Mouse (Mus musculus) hindbrain, embryonic 16.5 days (tissue): ENCODE data around the gene Pde7b. TPM values are rescaled to one million over a fixed set of nuclear protein-coding genes. Genes with fewer than 3 reads are reported as not detected.

Experiments
- ATAC-seq: fragments of 200-750 bp; cut with Nextera tagmentation; 2 replicates; pipeline ENCODE4 v1.8.0; 2017; ENCODE audit warnings: moderate TSS enrichment, moderate library complexity
- H3K27ac ChIP-seq: fragments of 300-500 bp; sonication (generic); 2 replicates; pipeline ENCODE4 v1.5.1; 2014; ENCODE audit warnings: low read depth, mild to moderate bottlenecking, control low read depth, low read length, moderate library complexity
- H3K27me3 ChIP-seq: fragments of 300-500 bp; sonication (generic); replicated peaks from 2 replicates; pipeline ENCODE4 v1.6.1; 2014; ENCODE audit warnings: low read length; ENCODE audit not compliant: control insufficient read depth, insufficient read depth
- H3K36me3 ChIP-seq: fragments of 300-500 bp; sonication (generic); 2 replicates; pipeline ENCODE4 v1.6.1; 2014; ENCODE audit warnings: mild to moderate bottlenecking, low read length, moderate library complexity, mixed read lengths; ENCODE audit not compliant: control insufficient read depth, insufficient read depth
- H3K4me1 ChIP-seq: fragments of 300-500 bp; sonication (generic); 2 replicates; pipeline ENCODE4 v1.6.1; 2014; ENCODE audit warnings: low read depth, low read length; ENCODE audit not compliant: control insufficient read depth, insufficient read depth
- H3K4me2 ChIP-seq: fragments of 300-500 bp; sonication (generic); 2 replicates; pipeline ENCODE4 v1.6.1; 2014; ENCODE audit warnings: mild to moderate bottlenecking, low read length, control low read depth, moderate library complexity
- H3K4me3 ChIP-seq: fragments of 300-500 bp; sonication (generic); 2 replicates; pipeline ENCODE4 v1.5.1; 2014; ENCODE audit warnings: mild to moderate bottlenecking, low read length, control low read depth, moderate library complexity
- H3K9ac ChIP-seq: fragments of 300-500 bp; sonication (generic); 2 replicates; pipeline ENCODE4 v1.6.1; 2014; ENCODE audit warnings: low read depth, mild to moderate bottlenecking, control low read depth, low read length, moderate library complexity
- H3K9me3 ChIP-seq: fragments of 300-500 bp; sonication (generic); 2 replicates; pipeline ENCODE4 v1.6.1; 2014; ENCODE audit warnings: mild to moderate bottlenecking, low read length, moderate library complexity; ENCODE audit not compliant: control insufficient read depth
- WGBS: fragments of 180-500 bp; shearing (Covaris S2); extraction: QIAGEN DNeasy Blood & Tissue Kit; methylation state at CpG from one replicate; pipeline ENCODE4 v1.1.7; 2014; 5-methylcytosine and 5-hydroxymethylcytosine counted together
- polyA plus RNA-seq: library from polyadenylated mRNA; unstranded; fragments of >200 nt; fragmentation: Nextera tagmentation; extraction: Ambion mirVana; gene quantifications from 2 replicates; pipeline ENCODE4 v1.2.1, GENCODE M21; 2015

Gene Pde7b
- polyA plus RNA-seq, 1 experiment from 2014 or later, result 2.8 TPM

DNA sequence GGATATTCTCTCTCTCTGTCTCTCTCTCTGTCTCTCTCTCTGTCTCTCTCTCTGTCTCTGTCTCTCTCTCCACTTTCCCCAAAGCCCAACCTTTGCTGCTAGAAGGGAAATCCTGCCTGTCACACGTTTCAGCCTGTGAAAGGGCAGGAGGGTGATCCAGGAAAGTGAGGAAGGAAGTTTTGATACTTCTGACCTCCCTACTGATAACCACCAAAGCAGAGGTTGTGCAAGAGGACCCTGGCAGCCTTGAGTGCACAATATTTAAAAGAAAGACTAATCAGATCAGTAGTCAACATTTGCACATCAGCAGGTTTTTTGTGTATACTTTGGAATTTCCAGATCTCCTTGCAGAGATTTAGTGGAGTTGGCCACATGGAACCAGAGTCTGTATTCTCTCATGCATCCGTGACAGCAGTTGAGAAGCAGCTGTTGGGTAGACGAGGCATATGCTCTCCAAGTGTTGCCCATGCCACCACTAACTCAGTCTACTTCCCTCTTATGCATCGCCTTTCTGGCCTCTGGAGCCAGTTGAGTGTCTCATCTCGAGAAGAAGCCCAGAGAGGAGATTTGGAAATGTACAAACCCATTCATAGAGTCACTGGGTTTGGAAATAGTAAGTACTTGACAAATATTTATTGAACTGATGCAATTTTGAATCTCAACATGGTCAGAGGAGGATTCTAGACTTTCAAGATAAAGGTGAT, 129.6 kb downstream of the Pde7b start:
- no peak for ATAC-seq
- WGBS, result 66% methylated on average over 5 of the region's 5 CpGs

DNA sequence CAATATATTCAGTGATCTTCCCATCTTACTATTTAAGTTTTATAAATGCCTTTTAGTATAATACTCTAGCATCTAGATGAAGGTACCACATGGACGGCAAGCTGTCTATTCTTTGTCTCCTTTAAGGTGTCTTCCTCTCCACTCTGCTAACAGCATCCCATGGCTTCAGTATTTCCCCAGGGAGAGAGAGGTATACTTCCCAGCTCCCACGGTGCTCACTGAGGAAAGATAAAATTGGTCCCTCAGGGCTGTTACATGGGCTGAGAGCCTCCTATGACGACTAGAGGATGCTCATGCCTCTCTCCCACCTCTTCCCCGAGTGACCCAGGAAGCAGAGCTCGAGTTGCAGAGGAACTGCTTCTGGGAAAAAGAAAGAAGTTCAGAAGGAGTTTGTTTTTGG, 130.9 kb downstream of the Pde7b start:
- H3K9me3 ChIP-seq, result no peaks in the 10 kb centered on the region
- H3K4me2 ChIP-seq, result no peak overlapping the region
- WGBS, result 65% methylated on average over 5 of the region's 5 CpGs
- no peaks in the 10 kb centered on the region for H3K4me1 ChIP-seq
- H3K27me3 ChIP-seq, result no peaks in the 10 kb centered on the region; the same call in 1 of the 2 replicates
- ATAC-seq, result no peak
- no peak overlapping the region for H3K9ac ChIP-seq
- no peaks in the 10 kb centered on the region for H3K36me3 ChIP-seq
- no peak overlapping the region for H3K4me3 ChIP-seq
- no peak overlapping the region for H3K27ac ChIP-seq

More for the DNA sequence above, 129.6 kb downstream of the Pde7b start:
- no peaks in the 10 kb centered on the region for H3K9me3 ChIP-seq
- H3K9ac ChIP-seq, result no peak overlapping the region
- H3K4me1 ChIP-seq, result no peaks in the 10 kb centered on the region
- no peaks in the 10 kb centered on the region for H3K36me3 ChIP-seq
- H3K4me2 ChIP-seq, result no peak overlapping the region
- H3K4me3 ChIP-seq, result no peak overlapping the region
- H3K27me3 ChIP-seq, result no peaks in the 10 kb centered on the region; the same call in 1 of the 2 replicates
- no peak overlapping the region for H3K27ac ChIP-seq

DNA sequence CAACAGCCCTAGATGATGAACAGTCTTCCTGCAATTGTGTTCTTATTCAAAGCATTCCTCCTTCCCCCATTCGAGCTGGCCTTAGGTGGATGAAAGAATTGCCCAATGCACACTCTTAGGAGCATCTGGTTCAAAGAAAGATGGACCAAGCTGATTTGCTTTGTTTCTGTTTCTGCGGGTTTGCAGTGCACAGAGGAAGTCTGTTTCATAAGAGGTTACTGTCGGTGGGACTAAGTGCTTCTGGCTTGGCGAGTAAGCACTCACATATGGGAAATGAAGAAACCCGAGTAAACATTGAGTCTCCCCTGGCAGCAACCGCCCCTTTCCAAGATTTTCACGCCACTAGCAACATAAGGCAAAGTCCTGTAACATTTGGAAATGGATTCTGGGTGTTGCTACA, 134.8 kb downstream of the Pde7b start:
- 69% methylated on average over 7 of the region's 7 CpGs for WGBS
- no peak for ATAC-seq

DNA sequence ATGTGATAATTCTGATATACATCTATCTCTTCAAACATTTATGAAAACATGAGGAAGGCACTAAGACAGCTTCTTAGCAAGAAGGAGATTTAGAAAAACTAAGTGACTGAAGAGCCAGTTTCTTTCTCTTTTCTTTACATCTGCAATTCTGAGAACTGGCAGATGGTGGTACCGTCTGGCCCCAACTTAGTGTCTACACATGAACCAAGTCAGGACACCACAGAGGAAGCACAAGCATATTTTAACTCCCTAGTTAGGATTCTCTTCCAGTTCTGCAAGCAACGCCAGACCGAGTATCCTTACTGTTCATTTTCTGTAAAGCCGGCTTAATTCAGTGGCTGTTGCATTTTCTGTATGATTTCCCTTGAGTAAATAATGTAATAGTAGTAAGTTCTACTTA, 138.9 kb downstream of the Pde7b start:
- Histone ChIP-seq H3K4me1 (no peaks in the 10 kb centered on the region), H3K36me3 (no peaks in the 10 kb centered on the region), H3K9me3 (no peaks in the 10 kb centered on the region), H3K27me3 (no peaks in the 10 kb centered on the region), H3K4me3 (no peak overlapping the region), H3K27ac (no peak overlapping the region), H3K9ac (no peak overlapping the region), H3K4me2 (no peak overlapping the region)
- ATAC-seq, result no peak
- 85% methylated on average over 4 of the region's 4 CpGs for WGBS

More for the DNA sequence above, 134.8 kb downstream of the Pde7b start:
- no peak overlapping the region for H3K27ac ChIP-seq
- H3K27me3 ChIP-seq, result no peaks in the 10 kb centered on the region; the same call in 1 of the 2 replicates
- H3K4me3 ChIP-seq, result no peak overlapping the region
- no peaks in the 10 kb centered on the region for H3K36me3 ChIP-seq
- no peaks in the 10 kb centered on the region for H3K9me3 ChIP-seq
- H3K4me2 ChIP-seq, result no peak overlapping the region
- H3K4me1 ChIP-seq, result no peaks in the 10 kb centered on the region
- no peak overlapping the region for H3K9ac ChIP-seq

DNA sequence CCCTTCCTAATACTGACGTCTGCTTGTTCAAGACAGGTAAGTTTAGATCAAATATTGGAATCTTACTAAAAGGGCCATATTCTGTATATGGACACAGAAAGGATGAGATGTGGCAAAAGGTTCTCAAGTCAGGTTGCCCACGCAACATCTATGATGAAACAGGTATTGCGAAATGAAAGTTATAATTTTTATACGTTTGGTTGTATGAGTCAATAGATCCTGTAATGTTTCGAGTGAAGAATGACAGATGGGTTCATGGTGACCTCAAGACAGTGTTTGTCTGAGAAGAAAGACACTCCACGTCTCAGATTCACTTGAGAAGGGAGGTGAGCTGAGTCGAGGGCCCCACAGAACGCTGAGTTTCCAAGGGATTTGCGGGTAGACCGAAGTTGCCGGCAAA, 149.9 kb downstream of the Pde7b start:
- 95% methylated on average over 11 of the region's 11 CpGs for WGBS
- H3K4me3 ChIP-seq, result no peak overlapping the region
- H3K27me3 ChIP-seq, result no peaks in the 10 kb centered on the region
- H3K4me2 ChIP-seq, result no peak overlapping the region
- no peaks in the 10 kb centered on the region for H3K4me1 ChIP-seq
- ATAC-seq, result no peak
- no peak overlapping the region for H3K9ac ChIP-seq
- H3K36me3 ChIP-seq, result no peaks in the 10 kb centered on the region
- H3K27ac ChIP-seq, result no peak overlapping the region
- H3K9me3 ChIP-seq, result no peaks in the 10 kb centered on the region

DNA sequence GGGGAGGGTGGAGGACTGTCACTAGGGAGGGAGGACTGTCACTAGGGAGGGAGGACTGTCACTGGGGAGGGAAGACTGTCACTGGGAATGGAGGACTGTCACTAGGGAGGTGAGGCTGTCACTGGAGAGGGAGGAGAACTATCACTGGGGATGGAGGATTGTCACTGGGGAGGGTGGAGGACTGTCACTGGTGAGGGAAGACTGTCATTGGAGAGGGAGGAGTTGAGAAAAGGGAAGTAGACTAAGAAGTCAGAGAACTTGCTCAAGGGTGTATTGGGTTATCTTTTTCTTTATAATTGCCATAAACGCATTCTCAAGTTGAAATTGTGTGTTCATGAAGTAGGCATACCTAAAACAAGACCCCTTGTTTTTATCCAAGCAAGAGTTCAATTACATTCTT, 150.5 kb downstream of the Pde7b start:
- Histone ChIP-seq H3K9ac (no peak overlapping the region), H3K4me3 (no peak overlapping the region), H3K4me2 (no peak overlapping the region), H3K27me3 (no peaks in the 10 kb centered on the region), H3K4me1 (no peaks in the 10 kb centered on the region), H3K36me3 (no peaks in the 10 kb centered on the region), H3K9me3 (no peaks in the 10 kb centered on the region), H3K27ac (no peak overlapping the region)
- 83% methylated on average over 1 of the region's 1 CpGs for WGBS
- ATAC-seq, result no peak

DNA sequence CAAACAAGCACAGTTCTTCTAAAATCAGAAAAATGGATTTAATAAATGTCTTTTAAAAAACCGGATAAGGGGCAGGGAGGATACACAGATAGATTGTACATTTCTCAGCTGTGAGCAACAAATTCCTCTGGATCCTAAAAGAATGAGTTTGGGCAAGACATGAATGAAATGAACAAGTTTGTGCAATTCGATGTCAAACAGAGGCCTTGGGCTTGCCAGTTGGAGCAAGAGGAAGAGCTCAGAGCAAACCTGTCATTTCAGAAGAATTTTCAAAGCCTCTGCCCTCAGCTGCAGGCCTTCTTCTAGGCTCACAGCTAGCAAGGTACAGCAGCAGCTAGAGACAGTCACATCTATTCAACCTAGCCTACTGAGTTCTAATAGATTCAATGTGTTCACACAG, 153.4 kb downstream of the Pde7b start:
- no peak overlapping the region for H3K4me3 ChIP-seq
- ATAC-seq, result no peak
- no peaks in the 10 kb centered on the region for H3K27me3 ChIP-seq
- 92% methylated on average over 2 of the region's 2 CpGs for WGBS
- no peak overlapping the region for H3K9ac ChIP-seq
- H3K27ac ChIP-seq, result no peak overlapping the region
- H3K4me1 ChIP-seq, result no peaks in the 10 kb centered on the region
- H3K4me2 ChIP-seq, result no peak overlapping the region
- no peaks in the 10 kb centered on the region for H3K9me3 ChIP-seq
- no peaks in the 10 kb centered on the region for H3K36me3 ChIP-seq

DNA sequence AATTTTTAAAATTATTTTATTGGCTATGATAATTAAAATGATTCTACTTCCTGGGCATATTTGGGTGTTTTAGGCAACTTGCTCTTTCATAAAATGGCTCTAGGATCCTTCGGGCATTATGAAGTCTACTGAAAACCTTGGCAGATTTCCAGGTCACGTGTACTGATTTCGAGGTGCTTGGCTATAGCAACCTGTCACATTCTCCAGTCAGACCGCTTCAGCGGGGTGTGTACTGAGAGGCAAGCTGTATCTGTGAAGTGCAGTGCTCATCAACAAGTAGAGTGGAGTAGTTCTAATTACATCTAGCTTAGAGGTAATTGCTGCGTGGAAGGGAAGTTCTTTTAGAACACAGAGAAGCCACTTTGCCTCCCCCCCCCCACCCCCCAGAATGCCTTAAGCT, 156.2 kb downstream of the Pde7b start:
- 83% methylated on average over 6 of the region's 6 CpGs for WGBS

DNA sequence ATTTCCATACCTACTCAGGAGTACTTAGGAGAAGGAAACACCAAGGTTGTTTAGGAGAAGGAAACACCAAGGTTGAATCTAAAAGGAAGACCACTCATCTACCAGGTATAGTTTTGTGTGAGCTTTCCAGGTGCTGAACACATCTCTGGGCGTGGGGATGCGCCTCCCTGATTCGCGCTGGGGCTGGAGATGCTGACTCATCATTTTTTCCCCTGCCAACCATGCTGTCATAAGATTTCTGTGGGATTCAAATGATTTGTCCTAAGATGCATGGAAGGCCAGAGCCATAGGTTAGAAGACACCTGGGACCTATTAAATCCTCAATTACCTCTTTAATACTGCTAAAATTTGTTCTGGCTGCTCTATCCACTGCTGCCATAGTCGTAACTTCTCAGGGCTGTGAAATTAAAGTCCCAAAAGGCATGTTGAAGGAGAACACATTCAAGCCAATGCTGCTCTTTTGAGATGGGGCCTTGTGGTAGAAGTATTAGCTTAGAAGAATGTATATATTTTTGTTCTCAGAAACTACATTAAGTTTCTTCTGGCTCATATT, 157.1 kb downstream of the Pde7b start:
- Histone ChIP-seq H3K4me1 (no peaks in the 10 kb centered on the region), H3K9ac (no peak overlapping the region), H3K9me3 (no peaks in the 10 kb centered on the region), H3K27me3 (no peaks in the 10 kb centered on the region), H3K4me3 (no peak overlapping the region), H3K27ac (no peak overlapping the region), H3K36me3 (no peaks in the 10 kb centered on the region), H3K4me2 (no peak overlapping the region)
- 93% methylated on average over 5 of the region's 5 CpGs for WGBS
- no peak for ATAC-seq

More for the DNA sequence above, 156.2 kb downstream of the Pde7b start:
- H3K27me3 ChIP-seq, result no peaks in the 10 kb centered on the region
- no peak for ATAC-seq
- no peak overlapping the region for H3K27ac ChIP-seq
- H3K9me3 ChIP-seq, result no peaks in the 10 kb centered on the region
- no peak overlapping the region for H3K9ac ChIP-seq
- H3K4me3 ChIP-seq, result no peak overlapping the region
- no peak overlapping the region for H3K4me2 ChIP-seq
- no peaks in the 10 kb centered on the region for H3K4me1 ChIP-seq
- no peaks in the 10 kb centered on the region for H3K36me3 ChIP-seq
